Mouse (Mus musculus): ENCODE measurements at regions not wholly inside any gene's neighbourhood (a gene's known extent, or its start where the extent isn't known, plus 50 kb on each side); places are given as distances from the start of the nearest gene placed in this dataset.

GRCm38 (mm10) chr8:89859813-89860212, 488.3 kb downstream of the Tox3 start:
- no peak for ATAC-seq
- H3K27ac ChIP-seq, result no peak overlapping the region
- no peak overlapping the region for H3K9ac ChIP-seq
- no peaks in the 10 kb centered on the region for H3K4me1 ChIP-seq (replicated peaks)
- no peaks in the 10 kb centered on the region for H3K27me3 ChIP-seq (replicated peaks)
- H3K36me3 ChIP-seq, result no peaks in the 10 kb centered on the region
- no peak overlapping the region for H3K4me3 ChIP-seq (replicated peaks)
- H3K4me2 ChIP-seq (replicated peaks), result no peak overlapping the region
- WGBS, result 88% methylated on average over 3 of the region's 3 CpGs
- H3K9me3 ChIP-seq, result no peaks in the 10 kb centered on the region

DNA sequence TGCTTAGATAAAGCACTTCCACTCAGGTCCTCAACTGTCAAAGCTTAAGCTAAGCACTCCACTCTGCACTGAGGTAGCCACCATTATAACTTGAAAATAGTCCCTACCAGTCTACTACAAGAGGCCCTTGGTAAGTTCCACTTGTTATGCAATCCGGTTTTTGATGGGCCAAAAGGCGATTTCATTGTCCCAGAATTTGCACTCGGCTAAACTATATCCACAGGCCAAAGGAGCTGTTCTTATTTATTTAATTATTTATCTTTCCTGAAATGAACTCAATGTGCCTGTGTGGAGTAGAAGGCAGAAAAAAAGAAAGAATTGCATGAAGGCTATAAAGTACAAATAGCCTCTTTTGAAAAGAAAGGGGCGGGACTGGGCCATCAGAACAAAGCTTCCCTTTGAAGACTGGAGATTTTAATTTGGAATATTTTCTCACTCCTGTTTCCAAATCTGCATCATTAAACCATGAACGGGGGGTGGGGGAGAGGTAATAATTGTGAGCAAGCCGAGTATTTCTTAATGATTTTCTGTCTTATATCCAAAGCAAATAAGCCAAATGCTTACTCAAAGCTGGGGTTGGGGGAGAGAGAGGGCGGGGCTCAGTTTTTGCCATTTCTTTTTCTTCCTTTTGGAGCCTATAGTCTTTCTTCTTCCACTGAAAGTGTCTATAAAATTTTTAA, 489.3 kb downstream of the Tox3 start:
- Histone ChIP-seq H3K4me1 (replicated peaks) (no peaks in the 10 kb centered on the region), H3K27me3 (replicated peaks) (no peaks in the 10 kb centered on the region), H3K4me2 (replicated peaks) (no peak overlapping the region), H3K4me3 (replicated peaks) (no peak overlapping the region), H3K9ac (no peak overlapping the region), H3K27ac (no peak overlapping the region), H3K36me3 (no peaks in the 10 kb centered on the region), H3K9me3 (no peaks in the 10 kb centered on the region)
- no peak for ATAC-seq
- 87% methylated on average over 7 of the region's 7 CpGs for WGBS

GRCm38 (mm10) chr8:89855556-89855955, 492.6 kb downstream of the Tox3 start:
- Histone ChIP-seq H3K27ac (no peak overlapping the region), H3K9ac (no peak overlapping the region), H3K4me2 (replicated peaks) (no peak overlapping the region), H3K4me3 (replicated peaks) (no peak overlapping the region), H3K27me3 (replicated peaks) (no peaks in the 10 kb centered on the region), H3K4me1 (replicated peaks) (no peaks in the 10 kb centered on the region), H3K9me3 (no peaks in the 10 kb centered on the region), H3K36me3 (no peaks in the 10 kb centered on the region)
- WGBS, result 83% methylated on average over 5 of the region's 5 CpGs
- ATAC-seq, result no peak

DNA sequence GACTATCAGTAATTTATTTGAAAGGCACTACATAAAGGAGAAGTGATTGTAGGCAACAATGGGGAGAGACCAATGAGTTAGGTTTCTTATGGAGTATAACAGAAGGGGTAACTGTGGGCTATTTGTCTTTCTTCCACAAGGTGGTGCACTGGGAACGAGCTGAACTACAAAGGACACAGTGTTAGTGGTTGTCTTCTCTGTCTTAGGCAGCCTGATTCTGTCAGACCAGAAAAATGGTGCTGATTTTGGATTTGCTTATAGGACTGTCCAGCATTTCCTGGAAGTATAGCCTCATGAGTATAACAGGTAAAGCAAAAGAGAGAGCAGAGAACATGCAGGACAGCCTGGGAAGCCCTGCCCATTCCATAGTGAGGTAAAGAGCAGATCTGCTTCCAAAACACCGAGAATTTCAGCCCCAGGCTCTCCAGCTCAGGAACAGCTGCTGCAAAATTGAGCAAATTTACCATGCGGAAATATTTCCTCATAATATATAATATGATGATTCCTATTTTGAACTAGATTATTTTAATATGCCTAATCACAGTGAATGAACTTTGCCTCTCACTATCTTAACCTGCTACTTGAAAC, 497.8 kb downstream of the Tox3 start:
- Histone ChIP-seq H3K27ac (no peak overlapping the region), H3K4me1 (replicated peaks) (no peaks in the 10 kb centered on the region), H3K9me3 (no peaks in the 10 kb centered on the region), H3K4me2 (replicated peaks) (no peak overlapping the region), H3K27me3 (replicated peaks) (no peaks in the 10 kb centered on the region), H3K9ac (no peak overlapping the region), H3K4me3 (replicated peaks) (no peak overlapping the region), H3K36me3 (no peaks in the 10 kb centered on the region)
- ATAC-seq, result peak; percentile 25; the same call in 1 of the 2 replicates
- WGBS, result 41% methylated on average over 3 of the region's 3 CpGs

DNA sequence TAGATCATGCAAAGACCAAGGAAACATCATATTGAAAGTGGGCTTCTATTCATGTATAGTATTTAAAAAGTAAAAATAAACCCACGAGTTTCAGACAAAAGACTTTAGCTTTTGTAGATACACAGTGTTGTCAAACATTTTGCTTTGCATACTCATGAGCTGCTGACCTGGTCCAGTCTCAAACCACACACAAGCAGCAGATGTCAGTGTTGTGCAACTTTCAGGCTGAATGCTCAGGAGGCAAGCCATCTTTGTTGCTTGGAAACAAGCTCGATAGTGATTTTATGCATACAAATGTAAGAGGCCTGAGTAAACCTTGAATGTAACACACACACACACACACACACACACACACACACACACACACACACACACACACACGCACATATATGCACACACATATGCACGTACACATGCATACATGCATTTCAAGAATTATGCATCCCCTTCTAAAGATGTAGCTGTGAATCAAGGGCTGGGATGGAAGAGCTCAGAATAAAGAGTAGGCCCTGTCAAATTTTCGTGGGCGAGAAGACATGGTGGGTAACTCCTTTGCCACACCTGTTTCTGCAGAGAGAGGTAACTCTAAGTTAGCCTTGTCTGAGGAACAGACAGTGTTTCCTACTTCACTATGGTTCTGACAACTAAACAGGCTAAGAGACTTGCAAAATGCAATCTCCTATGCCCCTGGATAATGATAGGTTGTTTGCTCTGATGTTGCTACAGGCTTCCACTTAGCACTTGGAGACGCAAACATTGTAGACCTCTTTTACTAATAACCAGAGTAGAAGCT, 498.5 kb downstream of the Tox3 start:
- H3K4me1 ChIP-seq (replicated peaks), result no peaks in the 10 kb centered on the region
- no peak overlapping the region for H3K4me2 ChIP-seq (replicated peaks)
- no peaks in the 10 kb centered on the region for H3K36me3 ChIP-seq
- no peak overlapping the region for H3K9ac ChIP-seq
- no peaks in the 10 kb centered on the region for H3K9me3 ChIP-seq
- H3K27me3 ChIP-seq (replicated peaks), result no peaks in the 10 kb centered on the region
- ATAC-seq, result no peak
- no peak overlapping the region for H3K27ac ChIP-seq
- 65% methylated on average over 7 of the region's 7 CpGs for WGBS
- no peak overlapping the region for H3K4me3 ChIP-seq (replicated peaks)

- Histone ChIP-seq H3K4me1 (replicated peaks) (no peaks in the 10 kb centered on the region), H3K27ac (no peak overlapping the region), H3K4me2 (replicated peaks) (no peak overlapping the region), H3K36me3 (no peaks in the 10 kb centered on the region), H3K4me3 (replicated peaks) (no peak overlapping the region), H3K9me3 (no peaks in the 10 kb centered on the region), H3K27me3 (replicated peaks) (no peaks in the 10 kb centered on the region), H3K9ac (no peak overlapping the region)
- no peak for ATAC-seq
- WGBS, result 72% methylated on average over 5 of the region's 5 CpGs
Measured at GRCm38 (mm10) chr8:89838494-89838893, 509.6 kb downstream of the Tox3 start.

DNA sequence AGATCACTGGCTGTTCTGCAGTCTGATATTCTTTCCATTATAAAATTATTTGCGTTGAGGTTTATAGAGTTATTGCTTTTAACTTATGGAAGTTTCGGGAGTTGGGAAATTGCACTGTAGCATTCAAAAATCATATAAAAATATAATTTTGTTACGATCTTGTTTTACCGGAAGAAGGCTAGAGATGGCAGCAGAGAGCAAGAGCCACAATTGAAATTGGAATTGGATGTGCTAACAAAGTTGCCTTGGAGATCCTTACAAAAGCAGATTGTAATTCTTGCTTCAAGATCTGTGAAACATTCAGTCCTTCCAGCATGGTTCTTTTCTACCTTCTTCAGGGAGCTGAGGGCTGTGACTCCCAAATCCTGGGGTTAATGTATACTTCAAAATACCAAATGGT, 514.4 kb downstream of the Tox3 start:
- H3K4me1 ChIP-seq (replicated peaks), result no peaks in the 10 kb centered on the region

GRCm38 (mm10) chr8:89824586-89824985, 523.6 kb downstream of the Tox3 start:
- 43% methylated on average over 3 of the region's 3 CpGs for WGBS
- H3K27me3 ChIP-seq (replicated peaks), result no peaks in the 10 kb centered on the region

More for the DNA sequence above, 514.4 kb downstream of the Tox3 start:
- no peak overlapping the region for H3K27ac ChIP-seq
- H3K4me2 ChIP-seq (replicated peaks), result no peak overlapping the region
- ATAC-seq, result no peak
- WGBS, result 78% methylated on average over 4 of the region's 4 CpGs
- H3K27me3 ChIP-seq (replicated peaks), result no peaks in the 10 kb centered on the region
- H3K9ac ChIP-seq, result no peak overlapping the region
- H3K4me3 ChIP-seq (replicated peaks), result no peak overlapping the region
- no peaks in the 10 kb centered on the region for H3K36me3 ChIP-seq
- H3K9me3 ChIP-seq, result no peaks in the 10 kb centered on the region

GRCm38 (mm10) chr8:89823631-89824030, 524.5 kb downstream of the Tox3 start:
- no peak overlapping the region for H3K4me3 ChIP-seq (replicated peaks)
- H3K4me1 ChIP-seq (replicated peaks), result no peaks in the 10 kb centered on the region
- no peak overlapping the region for H3K4me2 ChIP-seq (replicated peaks)
- no peaks in the 10 kb centered on the region for H3K27me3 ChIP-seq (replicated peaks)
- H3K9me3 ChIP-seq, result no peaks in the 10 kb centered on the region
- no peak overlapping the region for H3K9ac ChIP-seq
- H3K27ac ChIP-seq, result no peak overlapping the region
- no peak for ATAC-seq
- H3K36me3 ChIP-seq, result no peaks in the 10 kb centered on the region

More at GRCm38 (mm10) chr8:89824586-89824985, 523.6 kb downstream of the Tox3 start:
- Histone ChIP-seq H3K36me3 (no peaks in the 10 kb centered on the region), H3K4me1 (replicated peaks) (no peaks in the 10 kb centered on the region), H3K4me2 (replicated peaks) (no peak overlapping the region), H3K4me3 (replicated peaks) (no peak overlapping the region), H3K9ac (no peak overlapping the region), H3K27ac (no peak overlapping the region), H3K9me3 (no peaks in the 10 kb centered on the region)
- no peak for ATAC-seq

GRCm38 (mm10) chr8:89812036-89812711, 536.0 kb downstream of the Tox3 start:
- 79% methylated on average over 4 of the region's 4 CpGs for WGBS
- no peaks in the 10 kb centered on the region for H3K27me3 ChIP-seq (replicated peaks)
- no peak for ATAC-seq

GRCm38 (mm10) chr8:89788296-89788695, 559.8 kb downstream of the Tox3 start:
- Histone ChIP-seq H3K4me1 (replicated peaks) (no peaks in the 10 kb centered on the region), H3K27ac (no peak overlapping the region), H3K9ac (no peak overlapping the region), H3K27me3 (replicated peaks) (no peaks in the 10 kb centered on the region; the same call in 1 of the 2 replicates), H3K4me2 (replicated peaks) (no peak overlapping the region), H3K9me3 (no peaks in the 10 kb centered on the region), H3K4me3 (replicated peaks) (no peak overlapping the region), H3K36me3 (no peaks in the 10 kb centered on the region)
- 74% methylated on average over 10 of the region's 10 CpGs for WGBS
- no peak for ATAC-seq

More at GRCm38 (mm10) chr8:89812036-89812711, 536.0 kb downstream of the Tox3 start:
- Histone ChIP-seq H3K9ac (no peak overlapping the region), H3K4me3 (replicated peaks) (no peak overlapping the region), H3K4me2 (replicated peaks) (no peak overlapping the region), H3K27ac (no peak overlapping the region), H3K36me3 (no peaks in the 10 kb centered on the region), H3K9me3 (no peaks in the 10 kb centered on the region), H3K4me1 (replicated peaks) (no peaks in the 10 kb centered on the region)

All from intestine, embryonic 15.5 days (tissue).